Mouse (Mus musculus): Measurements from ENCODE around the gene Fsd1. TPM values are rescaled to one million over a fixed set of nuclear protein-coding genes. Genes with fewer than 3 reads are reported as not detected.

Fsd1 gene
- total and polyA plus RNA-seq, 3 experiments, result 0.21 TPM; not detected in 2

DNA sequence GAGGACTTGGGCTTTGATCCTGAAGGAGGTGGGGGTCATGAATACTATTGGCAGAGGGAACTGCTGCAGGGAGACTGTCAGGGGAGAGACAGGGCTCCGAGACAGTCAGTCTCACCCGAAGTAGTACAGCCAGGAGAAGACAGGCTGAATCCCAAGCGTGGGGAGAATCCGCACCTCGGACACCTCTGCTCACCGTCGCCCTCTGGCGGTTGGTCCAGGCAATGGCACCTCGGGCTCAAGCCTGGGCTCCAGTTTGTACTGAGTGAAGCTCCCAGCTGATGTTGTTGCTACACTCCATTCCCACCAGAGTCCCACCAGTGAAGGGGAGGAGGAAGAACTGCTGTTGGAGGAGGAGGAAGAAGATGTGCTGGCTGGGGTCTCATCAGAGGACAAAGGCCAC is 24.4 kb downstream of the Fsd1 start:
- Histone ChIP-seq H3K9me3 (replicated peaks; ENCODE audit: low read length) (no peaks in the 10 kb centered on the region), H3K27ac (ENCODE audit: insufficient read depth, low read depth) (no peak overlapping the region), H3K4me1 (ENCODE audit: control insufficient read depth in 1 of 2, insufficient read depth in 2 of 2) (peaks cover 6 to 20% of the 10 kb centered on the region in 2 experiments), H3K36me3 (replicated peaks in 1 of 2; ENCODE audit: control insufficient read depth in 1 of 2, insufficient read depth in 1 of 2, low read length in 1 of 2) (peaks cover 27 to 40% of the 10 kb centered on the region in 2 experiments), H3K9ac (ENCODE audit: insufficient read depth, low read depth) (peak overlapping the region; percentile 82; the same call in 1 of the 2 replicates), H3K4me3 (replicated peaks in 1 of 3; ENCODE audit: low read depth in 2 of 3, low read length in 2 of 3, poor library complexity in 1 of 3) (peak overlapping the region in 1 of 3 experiments; percentile 91), H3K79me2 (replicated peaks; ENCODE audit: control insufficient read depth, extremely low read depth, insufficient read depth, poor library complexity, severe bottlenecking) (peaks cover 5% of the 10 kb centered on the region; the same call in 1 of the 2 replicates), H3K4me2 (ENCODE audit: insufficient read depth, low read depth, poor library complexity, severe bottlenecking) (peak overlapping the region; percentile 79), H3K27me3 (replicated peaks) (no peaks in the 10 kb centered on the region)
- TF ChIP-seq CTCF (conservative IDR thresholded peaks at IDR 0.05 in 1 of 2, IDR thresholded peaks at IDR 0.05 in 1 of 2; ENCODE audit: low read depth in 2 of 2, low read length in 2 of 2) (peak; percentile 91 to 97), CHD1 (IDR thresholded peaks at IDR 0.05; ENCODE audit: low read depth, low read length) (no peak), POLR2AphosphoS2 (IDR thresholded peaks at IDR 0.05; ENCODE audit: low read depth, low read length) (no peak), TBP (conservative IDR thresholded peaks at IDR 0.05; ENCODE audit: low read depth, low read length) (no peak), RCOR1 (conservative IDR thresholded peaks at IDR 0.05; ENCODE audit: low read depth, low read length) (no peak), SMC3 (IDR thresholded peaks at IDR 0.05; ENCODE audit: low read depth, low read length) (peak; percentile 86), BHLHE40 (IDR thresholded peaks at IDR 0.05; ENCODE audit: low read depth, low read length) (no peak), IRF4 (IDR thresholded peaks at IDR 0.05; ENCODE audit: low read depth, low read length) (no peak), PAX5 (IDR thresholded peaks at IDR 0.05; ENCODE audit: low read length) (no peak), USF1 (IDR thresholded peaks at IDR 0.05; ENCODE audit: low read depth, low read length) (no peak), RAD21 (IDR thresholded peaks at IDR 0.05; ENCODE audit: low read depth, low read length) (peak; percentile 54)
- dilution Hi-C loops (cut with MboI; ENCODE audit: extremely low pct_ligation_motif_present, extremely low pct_unique_long_range_greater_than_20kb, low sequenced_read_pairs), result no loop called here
- DNase-seq (ENCODE audit: extremely low read depth), result peak; percentile 71
- in situ Hi-C loops (cut with MboI; ENCODE audit: low pct_ligation_motif_present, low pct_unique_long_range_greater_than_20kb, low sequenced_read_pairs), result no loop called here

DNA sequence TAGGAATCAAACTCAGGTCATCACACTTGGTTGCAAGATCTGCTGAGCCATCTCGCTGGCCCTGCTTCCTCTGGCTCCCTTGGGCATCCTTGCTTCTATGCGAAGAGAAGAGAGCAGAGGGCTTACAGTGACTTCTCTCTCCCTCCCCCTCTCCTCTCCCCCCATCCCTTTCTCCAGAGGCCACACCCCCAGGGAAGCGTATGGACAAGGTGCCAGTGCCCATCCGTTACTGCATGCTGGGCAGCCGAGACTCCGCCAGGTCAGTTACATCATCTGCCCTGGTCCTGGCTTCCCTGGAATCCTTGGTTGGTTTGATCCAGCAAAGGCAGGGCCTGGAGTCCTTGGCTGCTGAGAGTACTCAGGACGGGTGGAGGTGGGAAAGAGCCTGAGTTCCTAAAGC is 25.1 kb downstream of the Fsd1 start:
- DNase-seq (ENCODE audit: extremely low read depth), result no peak
- peaks cover 6 to 20% of the 10 kb centered on the region in 2 experiments for H3K4me1 ChIP-seq (ENCODE audit: control insufficient read depth in 1 of 2, insufficient read depth in 2 of 2)
- H3K4me3 ChIP-seq (replicated peaks in 1 of 3; ENCODE audit: low read depth in 2 of 3, low read length in 2 of 3, poor library complexity in 1 of 3), result no peak overlapping the region
- no peak overlapping the region for H3K27ac ChIP-seq (ENCODE audit: insufficient read depth, low read depth)
- peaks cover 5% of the 10 kb centered on the region; the same call in 1 of the 2 replicates for H3K79me2 ChIP-seq (replicated peaks; ENCODE audit: control insufficient read depth, extremely low read depth, insufficient read depth, poor library complexity, severe bottlenecking)
- in situ Hi-C loops (cut with MboI; ENCODE audit: low pct_ligation_motif_present, low pct_unique_long_range_greater_than_20kb, low sequenced_read_pairs), result no loop called here
- H3K9me3 ChIP-seq (replicated peaks; ENCODE audit: low read length), result no peaks in the 10 kb centered on the region
- no peaks in the 10 kb centered on the region for H3K27me3 ChIP-seq (replicated peaks)
- no peak overlapping the region for H3K9ac ChIP-seq (ENCODE audit: insufficient read depth, low read depth)
- dilution Hi-C loops (cut with MboI; ENCODE audit: extremely low pct_ligation_motif_present, extremely low pct_unique_long_range_greater_than_20kb, low sequenced_read_pairs), result no loop called here
- peaks cover 34 to 47% of the 10 kb centered on the region in 2 experiments for H3K36me3 ChIP-seq (replicated peaks in 1 of 2; ENCODE audit: control insufficient read depth in 1 of 2, insufficient read depth in 1 of 2, low read length in 1 of 2)
- TF ChIP-seq MAX (IDR thresholded peaks at IDR 0.05; ENCODE audit: low read length) (no peak), JUN (IDR thresholded peaks at IDR 0.05; ENCODE audit: insufficient read depth, low read depth, low read length) (no peak), USF1 (IDR thresholded peaks at IDR 0.05; ENCODE audit: low read depth, low read length) (no peak), HCFC1 (IDR thresholded peaks at IDR 0.05; ENCODE audit: low read depth, low read length) (no peak), CHD2 (IDR thresholded peaks at IDR 0.05; ENCODE audit: low read length) (no peak), EP300 (IDR thresholded peaks at IDR 0.05; ENCODE audit: low read length) (no peak), ZC3H11A (IDR thresholded peaks at IDR 0.05; ENCODE audit: low read depth, low read length) (no peak), CHD1 (IDR thresholded peaks at IDR 0.05; ENCODE audit: low read depth, low read length) (no peak), POLR2AphosphoS2 (IDR thresholded peaks at IDR 0.05; ENCODE audit: low read depth, low read length) (no peak), JUND (conservative IDR thresholded peaks at IDR 0.05; ENCODE audit: low read depth, low read length) (no peak), ZKSCAN1 (IDR thresholded peaks at IDR 0.05; ENCODE audit: borderline replicate concordance, low read depth, low read length) (no peak), NELFE (IDR thresholded peaks at IDR 0.05; ENCODE audit: low read depth, low read length) (no peak), ZNF384 (IDR thresholded peaks at IDR 0.05; ENCODE audit: low read depth, low read length) (no peak)
- no peak overlapping the region for H3K4me2 ChIP-seq (ENCODE audit: insufficient read depth, low read depth, poor library complexity, severe bottlenecking)

All from CH12.LX (cell line).